Mouse (Mus musculus) hindbrain, embryonic 16.5 days (tissue): ENCODE measurements at regions not wholly inside any gene's neighbourhood (a gene's known extent, or its start where the extent isn't known, plus 50 kb on each side); places are given as distances from the start of the nearest gene placed in this dataset.
A peak's percentile ranks its signal among the peaks of the same experiment; 100 is the strongest.

Experiments
- ATAC-seq: fragments of 200-750 bp; cut with Nextera tagmentation; 2 replicates; pipeline ENCODE4 v1.8.0; 2017; ENCODE audit warnings: moderate TSS enrichment, moderate library complexity
- H3K27ac ChIP-seq: fragments of 300-500 bp; sonication (generic); 2 replicates; pipeline ENCODE4 v1.5.1; 2014; ENCODE audit warnings: low read depth, mild to moderate bottlenecking, control low read depth, low read length, moderate library complexity
- H3K27me3 ChIP-seq: fragments of 300-500 bp; sonication (generic); replicated peaks from 2 replicates; pipeline ENCODE4 v1.6.1; 2014; ENCODE audit warnings: low read length; ENCODE audit not compliant: control insufficient read depth, insufficient read depth
- H3K36me3 ChIP-seq: fragments of 300-500 bp; sonication (generic); 2 replicates; pipeline ENCODE4 v1.6.1; 2014; ENCODE audit warnings: mild to moderate bottlenecking, low read length, moderate library complexity, mixed read lengths; ENCODE audit not compliant: control insufficient read depth, insufficient read depth
- H3K4me1 ChIP-seq: fragments of 300-500 bp; sonication (generic); 2 replicates; pipeline ENCODE4 v1.6.1; 2014; ENCODE audit warnings: low read depth, low read length; ENCODE audit not compliant: control insufficient read depth, insufficient read depth
- H3K4me2 ChIP-seq: fragments of 300-500 bp; sonication (generic); 2 replicates; pipeline ENCODE4 v1.6.1; 2014; ENCODE audit warnings: mild to moderate bottlenecking, low read length, control low read depth, moderate library complexity
- H3K4me3 ChIP-seq: fragments of 300-500 bp; sonication (generic); 2 replicates; pipeline ENCODE4 v1.5.1; 2014; ENCODE audit warnings: mild to moderate bottlenecking, low read length, control low read depth, moderate library complexity
- H3K9ac ChIP-seq: fragments of 300-500 bp; sonication (generic); 2 replicates; pipeline ENCODE4 v1.6.1; 2014; ENCODE audit warnings: low read depth, mild to moderate bottlenecking, control low read depth, low read length, moderate library complexity
- H3K9me3 ChIP-seq: fragments of 300-500 bp; sonication (generic); 2 replicates; pipeline ENCODE4 v1.6.1; 2014; ENCODE audit warnings: mild to moderate bottlenecking, low read length, moderate library complexity; ENCODE audit not compliant: control insufficient read depth
- WGBS: fragments of 180-500 bp; shearing (Covaris S2); extraction: QIAGEN DNeasy Blood & Tissue Kit; methylation state at CpG from one replicate; pipeline ENCODE4 v1.1.7; 2014; 5-methylcytosine and 5-hydroxymethylcytosine counted together

- Histone ChIP-seq H3K27me3 (no peaks in the 10 kb centered on the region), H3K4me2 (no peak overlapping the region), H3K4me3 (no peak overlapping the region), H3K9ac (no peak overlapping the region), H3K4me1 (no peaks in the 10 kb centered on the region), H3K9me3 (no peaks in the 10 kb centered on the region), H3K36me3 (no peaks in the 10 kb centered on the region), H3K27ac (peak overlapping the region; percentile 23; the same call in 1 of the 2 replicates)
- 38% methylated on average over 5 of the region's 5 CpGs for WGBS
- no peak; the same call in 1 of the 2 replicates for ATAC-seq
Measured at GRCm38 (mm10) chr6:107894296-107895090, 170.4 kb upstream of the Setmar start.

DNA sequence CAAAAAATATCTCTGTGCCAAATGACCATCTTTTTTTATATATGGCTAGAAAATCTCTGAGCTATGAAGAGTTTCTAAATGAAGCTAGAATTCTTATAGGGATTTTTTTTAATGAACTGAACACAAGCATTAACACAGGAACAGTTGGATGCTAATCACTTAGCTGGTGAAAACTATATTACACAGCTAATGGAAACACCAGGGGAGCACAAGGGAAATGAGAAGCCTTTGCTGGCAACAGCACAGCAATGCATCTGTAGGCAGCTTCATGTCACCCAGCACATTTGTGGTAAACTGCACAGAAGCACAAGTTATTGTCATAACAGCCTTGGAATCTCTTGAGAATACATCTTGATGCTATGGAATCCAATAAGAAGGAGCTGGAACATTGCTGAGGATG is 154.3 kb upstream of the Setmar start:
- H3K4me3 ChIP-seq: no peak overlapping the region
- peak; percentile 64; the same call in 1 of the 2 replicates for ATAC-seq
- H3K9me3 ChIP-seq: no peaks in the 10 kb centered on the region
- no peaks in the 10 kb centered on the region for H3K27me3 ChIP-seq
- no peak overlapping the region for H3K9ac ChIP-seq
- no peaks in the 10 kb centered on the region for H3K36me3 ChIP-seq
- no peak overlapping the region for H3K4me2 ChIP-seq
- H3K27ac ChIP-seq: no peak overlapping the region
- no peaks in the 10 kb centered on the region for H3K4me1 ChIP-seq

GRCm38 (mm10) chr6:107911387-107911786 is 153.5 kb upstream of the Setmar start:
- WGBS: 78% methylated on average over 2 of the region's 2 CpGs
- Histone ChIP-seq H3K4me2 (no peak overlapping the region), H3K4me1 (no peaks in the 10 kb centered on the region), H3K27ac (no peak overlapping the region), H3K27me3 (no peaks in the 10 kb centered on the region), H3K36me3 (no peaks in the 10 kb centered on the region), H3K9me3 (no peaks in the 10 kb centered on the region), H3K9ac (no peak overlapping the region), H3K4me3 (no peak overlapping the region)
- ATAC-seq: no peak

- ATAC-seq: peak; percentile 85
- Histone ChIP-seq H3K4me2 (peak overlapping the region; percentile 8; the same call in 1 of the 2 replicates), H3K27me3 (no peaks in the 10 kb centered on the region), H3K4me3 (no peak overlapping the region), H3K9me3 (no peaks in the 10 kb centered on the region), H3K4me1 (no peaks in the 10 kb centered on the region; the same call in 1 of the 2 replicates), H3K27ac (peak overlapping the region; percentile 4; the same call in 1 of the 2 replicates), H3K36me3 (no peaks in the 10 kb centered on the region), H3K9ac (no peak overlapping the region)
- WGBS: 37% methylated on average over 12 of the region's 12 CpGs
Measured at GRCm38 (mm10) chr6:107923528-107924199, 141.2 kb upstream of the Setmar start.

DNA sequence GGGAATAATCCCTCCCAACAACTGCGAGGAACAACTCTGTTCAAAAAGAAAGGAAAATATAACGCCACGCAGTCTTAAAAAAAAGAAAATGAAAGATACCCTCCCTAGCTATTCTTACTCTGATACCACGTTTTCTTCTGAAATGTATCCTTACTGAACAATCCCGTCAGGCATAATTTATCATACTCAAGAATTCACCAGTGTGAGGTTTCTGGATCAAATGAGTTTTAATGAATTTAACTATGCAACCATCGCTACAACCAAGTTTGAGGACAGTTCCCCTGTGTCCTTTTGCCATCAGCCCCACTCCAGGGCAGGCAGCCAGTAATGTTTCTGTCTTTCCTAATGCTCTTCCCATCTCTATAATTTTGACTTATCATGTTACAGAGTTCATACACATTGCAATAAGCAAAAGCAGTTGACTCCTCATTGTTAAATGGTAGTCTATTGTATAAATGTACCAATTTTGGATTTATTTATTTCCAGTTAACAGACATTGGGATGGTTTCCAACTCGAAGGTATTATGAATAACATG is 140.6 kb upstream of the Setmar start:
- Histone ChIP-seq H3K4me2 (peak overlapping the region; percentile 8; the same call in 1 of the 2 replicates), H3K9ac (no peak overlapping the region), H3K4me1 (no peaks in the 10 kb centered on the region; the same call in 1 of the 2 replicates), H3K27me3 (no peaks in the 10 kb centered on the region), H3K4me3 (no peak overlapping the region), H3K9me3 (no peaks in the 10 kb centered on the region), H3K27ac (peak overlapping the region; percentile 4; the same call in 1 of the 2 replicates), H3K36me3 (no peaks in the 10 kb centered on the region)
- 42% methylated on average over 7 of the region's 7 CpGs for WGBS
- ATAC-seq: peak; percentile 54; the same call in 1 of the 2 replicates

GRCm38 (mm10) chr6:107930439-107931173 is 134.2 kb upstream of the Setmar start:
- no peaks in the 10 kb centered on the region for H3K9me3 ChIP-seq
- no peak overlapping the region for H3K9ac ChIP-seq
- H3K4me1 ChIP-seq: 0 out of 2 replicates have a peak, but pooled peaks cover 3% of the 10 kb centered on the region
- H3K4me3 ChIP-seq: no peak overlapping the region
- no peaks in the 10 kb centered on the region for H3K36me3 ChIP-seq
- 30% methylated on average over 8 of the region's 8 CpGs for WGBS
- H3K4me2 ChIP-seq: no peak overlapping the region
- H3K27me3 ChIP-seq: no peaks in the 10 kb centered on the region
- H3K27ac ChIP-seq: no peak overlapping the region
- ATAC-seq: no peak; the same call in 1 of the 2 replicates

GRCm38 (mm10) chr6:107931174-107931557 is 133.7 kb upstream of the Setmar start:
- H3K27me3 ChIP-seq: no peaks in the 10 kb centered on the region
- no peak overlapping the region for H3K4me3 ChIP-seq
- no peaks in the 10 kb centered on the region for H3K36me3 ChIP-seq
- ATAC-seq: no peak
- 54% methylated on average over 4 of the region's 4 CpGs for WGBS
- 0 out of 2 replicates have a peak, but pooled peaks cover 3% of the 10 kb centered on the region for H3K4me1 ChIP-seq
- no peak overlapping the region for H3K27ac ChIP-seq
- H3K9me3 ChIP-seq: no peaks in the 10 kb centered on the region
- no peak overlapping the region for H3K4me2 ChIP-seq
- H3K9ac ChIP-seq: no peak overlapping the region

DNA sequence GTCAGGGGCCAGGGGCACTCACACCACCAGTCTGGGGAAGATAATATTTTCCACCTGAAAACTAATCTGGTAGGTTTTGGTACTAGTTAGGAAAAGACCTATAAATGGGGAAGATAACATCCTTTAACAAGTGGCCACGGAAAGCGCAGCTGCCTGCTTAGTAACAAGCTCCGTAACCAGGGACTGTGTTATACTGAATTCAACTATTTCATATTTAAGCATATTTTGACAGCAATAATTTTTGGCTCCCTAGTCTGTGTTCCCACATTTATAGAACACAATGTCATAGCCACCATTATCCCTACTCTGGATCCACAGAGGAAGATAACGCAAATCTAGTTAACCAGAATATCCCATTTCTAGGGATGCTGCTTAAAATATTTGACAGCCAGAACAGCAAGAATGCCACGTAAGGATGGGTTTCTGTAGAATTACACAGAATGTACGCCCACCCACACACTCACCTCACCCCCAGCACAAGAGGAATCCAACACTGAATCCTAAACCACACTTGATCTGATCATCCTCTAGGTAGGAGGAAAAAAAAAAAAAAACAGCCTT is 128.7 kb upstream of the Setmar start:
- Histone ChIP-seq H3K4me1 (0 out of 2 replicates have a peak, but pooled peaks cover 2% of the 10 kb centered on the region), H3K27ac (no peak overlapping the region), H3K4me2 (no peak overlapping the region), H3K9me3 (no peaks in the 10 kb centered on the region), H3K36me3 (no peaks in the 10 kb centered on the region), H3K4me3 (no peak overlapping the region), H3K9ac (no peak overlapping the region), H3K27me3 (no peaks in the 10 kb centered on the region)
- WGBS: 89% methylated on average over 6 of the region's 6 CpGs
- no peak for ATAC-seq
